Mouse (Mus musculus) colon, adult 2 months (tissue): ENCODE measurements around the gene Cacnb4. TPM values are rescaled to one million over a fixed set of nuclear protein-coding genes. Genes with fewer than 3 reads are reported as not detected.

ENCODE experiments used
- polyA plus RNA-seq: library from polyadenylated mRNA; depleted of rRNA; stranded (reverse); fragments of >200 nt; gene quantifications from 2 replicates; pipeline ENCODE4 v1.2.3, GENCODE M21; 2012; rRNA removed

Gene Cacnb4
- 0.01 and 0.05 TPM in 2 replicates for polyA plus RNA-seq

GRCm38 (mm10) chr2:52676023-52676912 is at the start of gene Cacnb4:
TSS of gene Cacnb4 (minus strand) at chr2:52676831.

GRCm38 (mm10) chr2:52424747-52425522 is 251.7 kb downstream of the Cacnb4 start, which contains the start of gene Arl5a:
TSS of gene Arl5a (minus strand) at chr2:52424901.

GRCm38 (mm10) chr2:52378448-52378804 is 298.2 kb downstream of the Cacnb4 start, which contains the start of gene Neb:
TSS of gene Neb (minus strand) at chr2:52378474.

Other genes starting within 250 kb of the Cacnb4 start
- 10.1 and 10.6 TPM in 2 replicates for gene Stam2, start 65.5 kb upstream of the Cacnb4 start, polyA plus RNA-seq
- 1.1 and 1.4 TPM in 2 replicates for gene Fmnl2, start 181.0 kb upstream of the Cacnb4 start, polyA plus RNA-seq